Comparison of ENCODE assay signal across 14 mouse cellular contexts in the genomic region with DNA sequence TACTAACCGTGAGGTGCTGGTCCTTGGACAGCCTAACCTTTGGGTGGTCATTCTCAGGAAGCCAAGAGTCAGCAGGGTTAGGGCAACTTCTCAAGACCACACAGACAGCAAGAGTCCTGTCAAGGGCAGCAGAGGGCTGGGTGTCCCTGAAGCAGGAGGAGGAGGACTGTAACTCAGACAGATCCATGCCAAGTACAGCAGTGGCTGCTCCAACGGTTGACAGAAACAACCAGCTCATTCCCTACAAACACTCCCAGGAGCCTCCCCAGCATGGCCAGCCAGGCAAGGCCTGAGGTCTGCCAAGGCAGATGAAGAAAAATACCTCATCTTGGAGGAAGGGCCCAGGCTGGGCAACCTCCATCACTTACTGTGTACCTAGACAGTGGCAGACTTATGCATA. TPM values are rescaled to one million over a fixed set of nuclear protein-coding genes. Genes with fewer than 3 reads are reported as not detected.
DNase-seq lines count a peak whose midpoint lies in the region.
"Had no signal": no experiment of that assay in that cellular context is flagged by ENCODE, and none has a peak within 500 bp of the region (broad histone marks: within the 10 kb centered on the region; RNA-seq: fewer than 3 reads in every experiment).

No protein-coding gene starts in this region.

- DNase-seq in adrenal gland, postnatal 25 days, result peak; percentile 24
- DNase-seq in adrenal gland, postnatal 14 days, result no peak
- peak; percentile 12 for DNase-seq in ovary, postnatal 36 days (ENCODE audit: low spot score)
- no peak for DNase-seq in ovary, adult 18-20 months (ENCODE audit: low spot score)
- no peak for DNase-seq in thymus, adult 18-20 months
- DNase-seq: adrenal gland, postnatal 10 days; cerebellum, adult 11 months; cerebellum, adult 18-20 months; cerebellum, adult 8-10 months; cerebellum, adult 9-11 months; cerebellum, postnatal 14 days; cerebellum, postnatal 36 days; embryo, embryonic 11 days; forebrain, postnatal 0 days had no signal

RNA-seq across cellular contexts. Expression of a gene that starts 20.1 kb away (rescaled TPM):
- total RNA-seq in adrenal gland, postnatal 25 days (2021), result 7.5 and 7.6 TPM in 2 replicates
- 4.6 and 12.8 TPM in 2 replicates for total RNA-seq in adrenal gland, postnatal 14 days (2021)

RNA-seq across cellular contexts. Expression of a gene that starts 44.4 kb away (rescaled TPM):
- 2.7 and 4.5 TPM in 2 replicates for total RNA-seq in adrenal gland, postnatal 25 days (2021)
- total RNA-seq in adrenal gland, postnatal 14 days (2021), result 9.0 and 44.5 TPM in 2 replicates

Comparison
In these comparisons a context has a peak if more than half of its experiments do, and no peak if none do; other contexts are left out.
1. DNase-seq: peak in adrenal gland, postnatal 25 days (single experiment) and ovary, postnatal 36 days (single experiment); none in adrenal gland, postnatal 14 days (single experiment), ovary, adult 18-20 months (single experiment) and thymus, adult 18-20 months (0 of 2).